ENCODE assay signal across 15 mouse cellular contexts in genomic region chr10:104456352-104456725, GRCm38 (mm10).
DNase-seq lines count a peak whose midpoint lies in the region; ATAC-seq and TF ChIP-seq lines count a peak whose summit lies in the region.
"Had no signal": no experiment of that assay in that cellular context is flagged by ENCODE, and none has a peak within 500 bp of the region (broad histone marks: within the 10 kb centered on the region; RNA-seq: fewer than 3 reads in every experiment).

No protein-coding gene starts in this region.

- H3K9ac ChIP-seq in heart, embryonic 15.5 days: 0 out of 2 replicates have a peak overlapping the region, but pooled peaks have one; percentile 12
- H3K9ac ChIP-seq in lung, postnatal 0 days (replicated peaks; ENCODE audit: low read depth): no peak overlapping the region
- H3K9ac ChIP-seq in hindbrain, postnatal 0 days (replicated peaks; ENCODE audit: low read length): peak overlapping the region; percentile 40; the same call in 1 of the 2 replicates
- H3K9ac ChIP-seq in stomach, embryonic 16.5 days (ENCODE audit: low read length): no peak overlapping the region
- H3K9ac ChIP-seq in intestine, embryonic 15.5 days: no peak overlapping the region

- no peak for DNase-seq in heart, postnatal 36 days
- DNase-seq in lung, postnatal 0 days (ENCODE audit: low spot score): no peak
- DNase-seq in lung, postnatal 10 days: no peak
- no peak for DNase-seq in hindbrain, postnatal 0 days (ENCODE audit: low spot score)
- no peak for DNase-seq in embryo, embryonic 10.5 days (ENCODE audit: low spot score)
- DNase-seq: adrenal gland, postnatal 25 days; cerebellum, adult 11-12 months; gastrocnemius, postnatal 10 days; kidney, adult 11 months; layer of hippocampus, postnatal 36 days; liver had no signal

- no peaks in the 10 kb centered on the region for H3K9me3 ChIP-seq in heart, embryonic 15.5 days (replicated peaks)
- H3K9me3 ChIP-seq in lung, postnatal 0 days (ENCODE audit: low read length): no peaks in the 10 kb centered on the region
- H3K9me3 ChIP-seq in hindbrain, postnatal 0 days (ENCODE audit: low read length): no peaks in the 10 kb centered on the region
- H3K9me3 ChIP-seq in stomach, embryonic 16.5 days (replicated peaks; ENCODE audit: control insufficient read depth, low read length): no peaks in the 10 kb centered on the region
- no peaks in the 10 kb centered on the region for H3K9me3 ChIP-seq in intestine, embryonic 15.5 days

- peak overlapping the region; percentile 56 for H3K4me2 ChIP-seq in heart, embryonic 15.5 days
- peak overlapping the region; percentile 20; the same call in 1 of the 2 replicates for H3K4me2 ChIP-seq in lung, postnatal 0 days (replicated peaks; ENCODE audit: low read depth, low read length)
- peak overlapping the region; percentile 63 for H3K4me2 ChIP-seq in hindbrain, postnatal 0 days (ENCODE audit: low read depth, low read length)
- 0 out of 2 replicates have a peak overlapping the region, but pooled peaks have one; percentile 4 for H3K4me2 ChIP-seq in stomach, embryonic 16.5 days (ENCODE audit: low read depth, low read length)
- H3K4me2 ChIP-seq in intestine, embryonic 15.5 days (replicated peaks): no peak overlapping the region

- TF ChIP-seq CTCF in lung, postnatal 0 days (IDR thresholded peaks at IDR 0.05): no peak
- TF ChIP-seq CTCF in hindbrain, postnatal 0 days (IDR thresholded peaks at IDR 0.05; ENCODE audit: low read depth): no peak

- no peaks in the 10 kb centered on the region for H3K4me1 ChIP-seq in heart, embryonic 15.5 days (replicated peaks)
- H3K4me1 ChIP-seq in lung, postnatal 0 days (ENCODE audit: insufficient read depth, low read depth, low read length): no peaks in the 10 kb centered on the region
- no peaks in the 10 kb centered on the region for H3K4me1 ChIP-seq in hindbrain, postnatal 0 days (ENCODE audit: insufficient read depth, low read length)
- no peaks in the 10 kb centered on the region for H3K4me1 ChIP-seq in stomach, embryonic 16.5 days (ENCODE audit: control insufficient read depth, insufficient read depth, low read length)
- no peaks in the 10 kb centered on the region for H3K4me1 ChIP-seq in intestine, embryonic 15.5 days (replicated peaks)

- H3K27me3 ChIP-seq in heart, embryonic 15.5 days: no peaks in the 10 kb centered on the region
- H3K27me3 ChIP-seq in lung, postnatal 0 days (replicated peaks; ENCODE audit: insufficient read depth, low read length): no peaks in the 10 kb centered on the region
- H3K27me3 ChIP-seq in hindbrain, postnatal 0 days (ENCODE audit: insufficient read depth, low read length): no peaks in the 10 kb centered on the region
- H3K27me3 ChIP-seq in stomach, embryonic 16.5 days (ENCODE audit: control insufficient read depth, insufficient read depth, low read length): no peaks in the 10 kb centered on the region
- H3K27me3 ChIP-seq in intestine, embryonic 15.5 days (replicated peaks): no peaks in the 10 kb centered on the region
- H3K27me3 ChIP-seq: CH12.LX had no signal

- H3K36me3 ChIP-seq in heart, embryonic 15.5 days: no peaks in the 10 kb centered on the region
- no peaks in the 10 kb centered on the region for H3K36me3 ChIP-seq in lung, postnatal 0 days (ENCODE audit: insufficient read depth, low read length)
- H3K36me3 ChIP-seq in hindbrain, postnatal 0 days (ENCODE audit: insufficient read depth, low read length): no peaks in the 10 kb centered on the region
- no peaks in the 10 kb centered on the region for H3K36me3 ChIP-seq in stomach, embryonic 16.5 days (ENCODE audit: control insufficient read depth, insufficient read depth, low read length)
- no peaks in the 10 kb centered on the region for H3K36me3 ChIP-seq in intestine, embryonic 15.5 days

- TF ChIP-seq EP300 in lung, postnatal 0 days (IDR thresholded peaks at IDR 0.05): no peak

- no peak for ATAC-seq in heart, embryonic 15.5 days (replicated peaks; ENCODE audit: insufficient number of reproducible peaks, insufficient read depth, low FRiP score, low read depth)
- no peak for ATAC-seq in lung, postnatal 0 days
- no peak for ATAC-seq in hindbrain, postnatal 0 days
- no peak for ATAC-seq in stomach, embryonic 16.5 days (ENCODE audit: insufficient read depth, low FRiP score)
- no peak for ATAC-seq in intestine, embryonic 15.5 days

- intact Hi-C loops in heart, postnatal 36 days (cut with DNase I): no loop called here

- 44% methylated on average over 5 of the region's 5 CpGs for WGBS in heart, embryonic 15.5 days
- WGBS in lung, postnatal 0 days: 49% methylated on average over 5 of the region's 5 CpGs
- WGBS in hindbrain, postnatal 0 days: 11% methylated on average over 5 of the region's 5 CpGs
- WGBS in stomach, embryonic 16.5 days: 71% methylated on average over 5 of the region's 5 CpGs
- WGBS in intestine, embryonic 15.5 days: 74% methylated on average over 5 of the region's 5 CpGs

- H3K27ac ChIP-seq in heart, embryonic 15.5 days: 0 out of 2 replicates have a peak overlapping the region, but pooled peaks have one; percentile 31
- H3K27ac ChIP-seq in lung, postnatal 0 days (ENCODE audit: low read length): no peak overlapping the region
- H3K27ac ChIP-seq in hindbrain, postnatal 0 days: no peak overlapping the region
- H3K27ac ChIP-seq in stomach, embryonic 16.5 days (ENCODE audit: low read length): no peak overlapping the region
- no peak overlapping the region for H3K27ac ChIP-seq in intestine, embryonic 15.5 days

- peak overlapping the region; percentile 29 for H3K4me3 ChIP-seq in heart, embryonic 15.5 days
- H3K4me3 ChIP-seq in lung, postnatal 0 days (ENCODE audit: low read depth, low read length): no peak overlapping the region
- peak overlapping the region; percentile 35 for H3K4me3 ChIP-seq in hindbrain, postnatal 0 days (ENCODE audit: low read length)
- H3K4me3 ChIP-seq in stomach, embryonic 16.5 days (replicated peaks; ENCODE audit: low read length): no peak overlapping the region
- H3K4me3 ChIP-seq in intestine, embryonic 15.5 days (replicated peaks): no peak overlapping the region

Comparison
In these comparisons a context has a peak if more than half of its experiments do, and no peak if none do; other contexts are left out.
1. H3K4me3 ChIP-seq: peak in heart, embryonic 15.5 days (single experiment) and hindbrain, postnatal 0 days (single experiment); none in lung, postnatal 0 days (single experiment), stomach, embryonic 16.5 days (single experiment) and intestine, embryonic 15.5 days (single experiment).
2. H3K9ac ChIP-seq: peak in heart, embryonic 15.5 days (single experiment) and hindbrain, postnatal 0 days (single experiment); none in lung, postnatal 0 days (single experiment), stomach, embryonic 16.5 days (single experiment) and intestine, embryonic 15.5 days (single experiment).